Mouse (Mus musculus) embryo, embryonic 10 days (tissue): ENCODE measurements at regions not wholly inside any gene's neighbourhood (a gene's known extent, or its start where the extent isn't known, plus 50 kb on each side); places are given as distances from the start of the nearest gene placed in this dataset.

Source experiments
- DNase-seq: peaks from one replicate; pipeline ENCODE4 v3.0.0-alpha.2; 2015; ENCODE audit warnings: low spot score

- DNase-seq: peak; percentile 56
Observed at GRCm38 (mm10) chrX:106766812-106767211, 73.6 kb downstream of the Rtl3 start.
